Mouse (Mus musculus): ENCODE measurements around the gene Rapgef5.

- TF ChIP-seq CTCF (IDR thresholded peaks at IDR 0.05; ENCODE audit: low read depth) (no peak), EP300 (optimal IDR thresholded peaks at IDR 0.05) (no peak)
These were observed 291.4 kb downstream of the Rapgef5 start for GRCm38 (mm10) chr12:117807637-117808036.

All from stomach, postnatal 0 days (tissue).